Mouse (Mus musculus): ENCODE results near the gene Amd1. TPM values are rescaled to one million over a fixed set of nuclear protein-coding genes. Genes with fewer than 3 reads are reported as not detected.

Amd1 gene
- 10 to 100 TPM; 30.2 to 31.8 TPM for total RNA-seq (2021)
- long read RNA-seq, experiment 1, transcript Amd1-201 (8 exons, 3,204 nt), result major isoform, 14 of 23 reads
- long read RNA-seq, experiment 1, partial matches to known transcripts, result 2 of 23 reads
- long read RNA-seq, experiment 1, other reads (novel, unspliced or antisense), result 7 of 23 reads
- long read RNA-seq, experiment 2, transcript Amd1-201 (8 exons, 3,204 nt), result major isoform, 15 of 17 reads
- long read RNA-seq, experiment 2, partial matches to known transcripts, result 0 of 17 reads
- long read RNA-seq, experiment 2, other reads (novel, unspliced or antisense), result 2 of 17 reads

- peak; percentile 100 for DNase-seq
Observed at GRCm38 (mm10) chr10:40302140-40302985, at the start of gene Amd1. Amd1 (minus strand) TSS chr10:40302186.

DNA sequence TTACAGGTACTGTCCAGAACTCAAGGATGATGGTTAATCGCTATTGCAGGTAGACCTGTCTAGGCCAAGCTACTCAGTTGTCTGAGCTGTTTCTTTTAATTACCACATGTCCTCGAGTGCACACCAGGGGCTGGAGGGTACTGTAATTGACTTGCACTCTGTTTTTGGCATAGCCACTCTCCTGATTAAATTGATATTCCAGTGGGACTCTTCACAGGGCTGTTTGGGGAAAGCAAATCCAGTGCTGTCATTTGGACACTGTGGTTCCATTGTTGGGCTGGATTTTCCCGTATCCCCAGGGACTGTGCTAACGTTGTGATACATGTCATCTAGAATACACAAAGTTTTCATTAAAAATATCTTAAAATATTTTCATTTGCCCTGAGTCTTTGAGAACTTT is 49.2 kb upstream of the Amd1 start:
- no peak for DNase-seq

DNA sequence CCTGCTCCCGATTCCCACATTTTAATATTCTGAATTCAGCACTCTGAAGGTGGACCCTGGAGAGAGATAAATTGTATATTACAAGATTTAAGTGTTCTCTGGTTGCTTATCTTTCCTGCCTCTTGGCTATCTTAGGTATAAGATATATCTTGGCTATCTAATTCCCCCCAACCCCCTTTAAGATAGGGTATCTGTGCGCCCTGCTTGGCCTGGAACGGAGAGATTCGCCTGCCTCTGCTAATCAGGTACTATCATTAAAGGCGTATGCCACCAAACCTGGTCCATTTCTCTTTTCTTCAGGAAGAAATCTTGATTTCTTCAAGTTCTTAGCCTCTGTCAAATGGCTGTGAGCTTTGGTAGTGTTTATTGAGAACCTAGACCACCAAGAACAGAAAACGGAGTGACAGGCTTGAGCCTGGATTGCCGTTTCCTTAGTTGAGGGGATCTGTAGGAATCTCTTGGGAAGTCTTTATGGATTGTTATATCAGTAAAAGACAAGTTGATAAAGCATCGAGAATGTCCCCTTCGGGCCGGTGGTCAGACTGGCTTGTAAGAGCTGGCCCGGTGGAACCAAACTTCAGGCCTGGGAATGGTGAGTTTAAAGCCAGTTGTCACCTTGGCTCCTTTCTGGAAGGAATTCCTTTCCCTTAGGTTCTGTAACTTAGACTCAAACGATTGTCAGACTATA is 48.4 kb upstream of the Amd1 start:
- DNase-seq, result no peak

DNA sequence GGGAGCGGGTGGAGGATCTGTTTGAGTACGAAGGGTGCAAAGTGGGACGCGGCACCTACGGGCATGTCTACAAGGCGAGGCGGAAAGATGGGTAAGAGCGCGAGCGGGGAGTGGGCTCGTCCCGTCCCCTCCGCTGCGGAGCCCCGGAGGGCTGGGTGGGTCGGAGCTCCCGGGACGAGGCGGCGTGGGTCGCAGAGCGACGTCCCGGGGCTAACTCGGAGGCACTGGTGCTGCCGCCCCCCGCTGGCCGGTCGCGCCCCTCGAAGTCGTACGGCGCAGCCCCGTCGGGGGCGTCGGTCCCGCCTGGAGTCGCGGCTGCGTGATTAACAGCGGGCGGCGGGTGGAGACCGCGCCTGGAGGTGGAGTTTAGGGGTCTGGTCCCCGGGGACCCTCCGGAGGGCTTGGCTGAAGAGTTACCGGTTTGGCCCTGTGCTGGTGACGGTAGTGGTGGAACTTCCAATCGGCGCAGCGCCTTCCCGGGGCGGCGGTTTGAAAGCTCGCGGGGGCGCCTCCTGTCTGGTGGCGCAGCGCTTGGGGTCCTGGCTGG is 47.7 kb upstream of the Amd1 start:
- peak; percentile 68 for DNase-seq

GRCm38 (mm10) chr10:40348566-40349536 is 46.9 kb upstream of the Amd1 start:
- peak; percentile 97 for DNase-seq

- no peak for DNase-seq
Observed at GRCm38 (mm10) chr10:40347461-40347954, 45.5 kb upstream of the Amd1 start.

- no peak for DNase-seq
Observed at GRCm38 (mm10) chr10:40346776-40347403, 44.9 kb upstream of the Amd1 start.

DNA sequence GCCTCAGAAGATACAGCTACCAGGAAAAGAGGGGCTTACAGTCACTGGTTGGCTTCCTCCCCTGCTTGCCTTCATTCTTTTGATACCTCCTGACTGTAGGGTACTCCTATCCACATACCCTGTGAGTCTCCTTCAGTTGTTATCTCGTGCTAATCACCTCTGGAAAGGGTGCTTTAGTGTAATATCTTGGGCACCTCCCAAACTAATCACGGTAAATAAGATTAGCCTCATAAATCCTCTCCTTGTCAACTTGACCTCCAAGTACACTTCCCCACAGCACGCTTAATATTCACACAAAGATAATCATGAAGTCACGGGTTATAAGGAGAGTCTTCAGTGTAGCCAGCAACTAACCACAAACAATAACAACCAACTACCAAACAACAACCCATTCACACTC is 40.0 kb upstream of the Amd1 start:
- DNase-seq, result no peak

DNA sequence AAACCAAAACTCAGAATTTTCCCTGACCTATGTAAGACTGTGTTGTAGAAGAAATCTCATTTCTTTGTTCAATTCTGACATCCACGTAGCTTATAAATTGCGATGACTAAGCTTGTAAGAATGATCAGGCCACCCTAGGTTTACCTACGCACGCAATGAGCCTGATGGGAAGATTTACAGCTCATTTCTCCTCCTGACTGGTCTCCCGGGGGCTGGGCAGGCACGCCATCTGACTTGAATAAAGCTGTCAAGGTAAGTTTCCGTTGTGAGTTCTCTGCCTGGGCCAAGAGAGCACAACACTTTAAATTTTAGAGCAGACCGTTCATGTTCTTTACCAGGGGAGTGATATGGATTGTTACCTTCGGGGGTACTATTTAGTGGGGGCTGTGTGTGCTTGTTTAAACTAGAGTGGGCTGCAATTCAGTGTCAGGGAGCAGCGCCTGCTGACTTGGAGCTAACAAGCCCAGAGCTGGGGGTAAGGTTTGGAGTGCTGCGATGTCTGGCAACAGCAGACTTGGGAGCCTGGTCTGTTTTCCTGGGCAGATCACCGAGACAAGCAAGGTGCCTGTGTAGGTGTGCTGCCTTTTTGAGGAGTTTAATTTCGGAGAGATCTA is 37.5 kb upstream of the Amd1 start, which contains the start of gene Cdk19:
Gene Cdk19, plus strand, starts transcription at position 214 of the 614 bp plus-strand sequence.
- no peak for DNase-seq

GRCm38 (mm10) chr10:40332864-40333263 is 30.9 kb upstream of the Amd1 start:
- DNase-seq, result no peak

DNA sequence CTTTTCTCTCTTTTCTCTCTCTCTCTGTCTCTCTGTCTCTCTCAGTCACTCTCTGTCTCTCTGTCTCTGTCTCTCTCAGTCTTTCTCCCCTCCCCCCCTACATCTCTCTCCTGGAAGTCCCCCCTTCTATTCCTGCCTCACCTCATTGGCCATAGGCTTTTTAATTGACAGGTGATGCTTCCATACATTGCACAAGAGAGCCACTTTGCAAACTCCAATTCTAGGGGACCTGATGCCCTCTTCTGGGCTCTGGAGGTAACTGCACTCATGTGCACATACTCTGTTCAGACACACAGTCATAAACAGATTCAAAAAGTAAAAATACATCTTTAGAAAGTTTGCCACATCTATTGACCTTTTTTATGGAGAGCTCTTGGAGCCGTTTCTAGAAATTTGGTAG is 28.3 kb upstream of the Amd1 start:
- DNase-seq, result no peak

DNA sequence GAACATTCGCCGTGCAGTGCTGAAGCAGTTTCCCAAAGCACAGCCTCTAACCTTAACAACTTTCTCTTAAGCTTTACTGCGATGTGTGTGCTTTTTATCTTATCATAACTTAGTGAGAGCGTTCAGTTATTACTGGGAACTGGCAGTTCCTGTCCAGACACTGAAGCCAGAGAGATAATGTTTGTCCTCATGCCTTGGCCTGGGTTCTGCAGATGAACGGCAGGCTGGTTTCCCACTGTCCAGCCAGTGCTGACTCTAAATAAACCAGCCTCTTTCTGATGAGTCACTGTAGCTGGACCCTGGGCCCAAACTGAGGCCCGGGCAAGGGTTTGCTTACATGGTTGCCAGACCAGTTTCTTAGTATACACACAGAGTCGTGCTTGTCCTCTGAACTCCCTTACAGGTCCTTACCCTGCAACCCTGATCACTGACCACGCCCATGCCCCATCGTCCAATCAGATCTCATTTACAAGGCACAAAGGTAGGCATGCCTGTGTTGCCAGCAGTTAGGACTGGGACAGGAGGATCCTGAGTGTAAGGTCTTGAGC is 26.1 kb upstream of the Amd1 start:
- no peak for DNase-seq

DNA sequence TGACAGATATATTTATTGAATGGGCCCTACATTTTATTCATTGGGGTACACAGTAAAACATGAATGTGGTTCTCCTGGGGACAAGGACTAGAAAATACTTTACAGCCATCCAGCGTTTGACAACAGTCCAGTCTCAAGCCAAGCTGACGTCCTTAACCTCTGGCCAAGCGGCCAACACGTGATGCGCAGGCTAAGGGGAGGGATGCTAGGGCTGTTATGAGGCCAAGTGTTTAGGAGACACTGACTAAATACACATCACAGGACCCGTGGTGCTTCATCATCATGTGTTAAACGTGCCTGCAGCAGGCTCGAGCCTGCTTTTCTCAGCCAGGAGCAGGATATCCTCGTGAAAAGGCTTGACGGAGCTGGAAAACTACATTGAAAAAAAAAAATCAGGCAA is 18.3 kb upstream of the Amd1 start:
- no peak for DNase-seq

- no peak for DNase-seq
Observed at GRCm38 (mm10) chr10:40316841-40317585, 15.0 kb upstream of the Amd1 start.

DNA sequence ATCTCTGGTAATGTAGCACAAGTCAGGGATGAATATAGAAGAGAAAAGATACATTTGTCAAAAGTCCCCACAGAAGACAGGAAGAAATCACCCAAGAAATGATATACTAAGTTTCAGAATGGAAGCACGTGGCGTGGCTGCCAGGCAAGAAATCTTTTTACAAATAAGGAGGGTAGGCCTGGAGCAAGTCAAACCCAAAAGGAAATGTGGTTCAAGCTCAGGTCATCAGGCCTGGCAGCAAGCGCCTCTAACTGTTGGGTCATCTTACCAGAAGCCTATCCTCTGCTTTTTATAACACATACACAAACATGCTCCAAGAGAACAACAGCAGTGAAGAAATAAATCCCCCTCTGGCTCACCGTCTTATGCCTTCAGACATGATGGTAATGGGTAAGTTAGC is 10.8 kb upstream of the Amd1 start:
- no peak for DNase-seq

- DNase-seq, result no peak
Observed at GRCm38 (mm10) chr10:40309884-40310635, 8.1 kb upstream of the Amd1 start.

DNA sequence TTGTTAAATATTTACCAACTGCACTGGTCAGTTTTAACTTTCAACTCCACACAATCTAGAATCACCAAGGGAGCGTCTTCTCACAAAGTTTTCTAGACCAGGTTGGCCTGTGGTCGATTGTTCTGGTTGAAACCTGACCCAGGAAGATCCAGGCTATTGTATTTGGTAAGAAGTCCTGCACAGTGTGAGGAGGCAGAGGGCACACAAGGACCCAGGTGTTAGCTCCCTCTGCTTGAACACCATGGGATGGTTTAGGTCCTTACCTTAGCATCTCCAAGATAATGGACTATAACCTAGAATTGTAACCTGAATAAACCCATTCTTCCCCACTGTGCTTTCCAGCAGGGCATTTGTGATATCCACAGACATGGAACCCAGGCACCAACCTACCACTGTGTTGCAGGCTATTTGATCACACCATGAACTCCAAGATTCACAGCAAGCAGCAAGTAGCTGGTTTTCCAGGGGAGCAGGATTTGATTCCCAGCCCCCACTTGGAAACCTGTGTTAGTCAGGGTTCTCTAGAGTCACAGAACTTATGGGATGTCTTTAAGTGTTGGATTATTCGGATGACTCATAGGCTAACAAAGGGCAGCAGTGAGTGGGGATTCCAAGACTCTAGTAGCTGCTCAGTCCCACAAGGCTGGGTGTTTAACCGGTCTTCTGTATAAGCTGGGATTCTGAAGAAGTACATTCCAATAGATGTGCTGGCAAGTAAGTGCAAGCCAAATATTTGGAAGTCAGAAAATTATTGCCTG is 6.0 kb upstream of the Amd1 start:
- no peak for DNase-seq

DNA sequence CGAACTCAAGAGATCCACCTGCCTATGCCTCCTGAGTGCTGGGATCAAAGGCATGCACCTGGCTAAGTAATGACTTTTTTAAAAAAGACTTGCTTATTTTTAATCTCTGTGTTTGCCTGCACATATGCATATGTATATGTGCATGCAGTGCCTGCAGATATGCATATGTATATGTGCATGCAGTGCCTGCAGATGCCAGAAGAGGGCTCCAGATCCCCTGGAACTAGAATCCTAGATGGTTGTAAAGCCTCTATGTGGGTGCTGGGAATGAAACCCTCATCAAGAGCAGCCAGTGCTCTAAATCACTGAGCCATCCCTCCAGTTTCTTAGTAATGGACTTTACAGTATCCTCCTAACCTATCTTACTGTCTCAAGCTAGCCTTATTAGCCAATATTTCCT is 4.0 kb upstream of the Amd1 start:
- no peak for DNase-seq

All from adrenal gland, postnatal 10 days (tissue).